Mouse (Mus musculus): ENCODE results near the gene Tmub1.
A peak's percentile ranks its signal among the peaks of the same experiment; 100 is the strongest.

DNA sequence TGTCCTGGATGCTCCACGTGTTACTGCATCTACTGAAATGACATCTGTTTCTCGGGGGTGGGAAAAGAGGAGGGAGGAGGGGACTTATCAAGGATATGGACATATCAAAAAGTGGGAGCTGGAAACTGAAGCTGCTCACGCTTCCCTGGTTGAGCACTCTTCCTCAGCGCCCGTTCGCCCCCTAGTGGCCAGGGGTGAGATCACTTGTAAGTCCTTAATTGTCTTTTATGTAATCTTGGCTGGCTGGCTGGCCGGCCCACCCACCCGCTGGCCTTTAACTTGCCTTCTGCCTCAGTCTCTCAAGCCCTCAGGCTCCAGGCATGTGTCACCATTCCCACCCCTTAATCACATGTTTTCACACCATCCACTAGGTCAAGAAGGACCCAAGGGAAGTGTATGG, 38.4 kb upstream of the Tmub1 start:
- TF ChIP-seq CTCF (IDR thresholded peaks at IDR 0.05; ENCODE audit: low read depth) (peak; percentile 96), EP300 (IDR thresholded peaks at IDR 0.05; ENCODE audit: low read depth) (no peak)

Measured in liver, embryonic 14.5 days (tissue).